Mouse (Mus musculus): Measurements from ENCODE around the gene Serpini2. TPM values are rescaled to one million over a fixed set of nuclear protein-coding genes. Genes with fewer than 3 reads are reported as not detected.
"Not testable (repeated sequence)": the region's sequence is repeated elsewhere in the genome, so short reads cannot be mapped to it uniquely, and the experiment has no call there.

The Serpini2 gene
- not detected for total RNA-seq (2021)
- polyA plus RNA-seq (2012; rRNA removed): not detected in 2 replicates
- long read RNA-seq: 0 reads

- TF ChIP-seq POLR2A (IDR thresholded peaks at IDR 0.05; ENCODE audit: insufficient read depth, low read depth, low read length) (no peak), EP300 (IDR thresholded peaks at IDR 0.05; ENCODE audit: insufficient read depth, low read depth, low read length) (no peak), CTCF (IDR thresholded peaks at IDR 0.05) (no peak)
- Histone ChIP-seq H3K4me3 (no peak within 1 kb of the TSS), H3K27ac (no peak within 1 kb of the TSS), H3K9ac (ENCODE audit: low read depth, low read length) (no peak within 1 kb of the TSS), H3K79me2 (replicated peaks; ENCODE audit: control insufficient read depth, insufficient read depth, low read length) (no peaks in the 10 kb centered on the region), H3K4me1 (ENCODE audit: control insufficient read depth, insufficient read depth, low read length) (no peaks in the 10 kb centered on the region), H3K27me3 (ENCODE audit: control insufficient read depth, insufficient read depth, low read length) (no peaks in the 10 kb centered on the region), H3K36me3 (ENCODE audit: control insufficient read depth, insufficient read depth, low read length) (no peaks in the 10 kb centered on the region)
- 77% methylated on average over 2 of the region's 2 CpGs for WGBS
- DNase-seq: no peak
- intact Hi-C loops (cut with DNase I): no loop called here
Measured at GRCm38 (mm10) chr3:75269978-75270377, at the start of gene Serpini2. Serpini2 (minus strand) TSS chr3:75270078.

- Histone ChIP-seq H3K79me2 (replicated peaks; ENCODE audit: control insufficient read depth, insufficient read depth, low read length) (no peaks in the 10 kb centered on the region), H3K9ac (ENCODE audit: low read depth, low read length) (no peak overlapping the region), H3K4me1 (ENCODE audit: control insufficient read depth, insufficient read depth, low read length) (no peaks in the 10 kb centered on the region), H3K27ac (no peak overlapping the region), H3K4me3 (no peak overlapping the region), H3K27me3 (ENCODE audit: control insufficient read depth, insufficient read depth, low read length) (no peaks in the 10 kb centered on the region), H3K36me3 (ENCODE audit: control insufficient read depth, insufficient read depth, low read length) (no peaks in the 10 kb centered on the region)
- DNase-seq: no peak
- intact Hi-C loops (cut with DNase I): no loop called here
- WGBS: 85% methylated on average over 4 of the region's 4 CpGs
- TF ChIP-seq POLR2A (IDR thresholded peaks at IDR 0.05; ENCODE audit: insufficient read depth, low read depth, low read length): no peak
- no peak for TF ChIP-seq CTCF (IDR thresholded peaks at IDR 0.05)
- no peak for TF ChIP-seq EP300 (IDR thresholded peaks at IDR 0.05; ENCODE audit: insufficient read depth, low read depth, low read length)
Measured at GRCm38 (mm10) chr3:75308861-75309260, 39.0 kb upstream of the Serpini2 start.

DNA sequence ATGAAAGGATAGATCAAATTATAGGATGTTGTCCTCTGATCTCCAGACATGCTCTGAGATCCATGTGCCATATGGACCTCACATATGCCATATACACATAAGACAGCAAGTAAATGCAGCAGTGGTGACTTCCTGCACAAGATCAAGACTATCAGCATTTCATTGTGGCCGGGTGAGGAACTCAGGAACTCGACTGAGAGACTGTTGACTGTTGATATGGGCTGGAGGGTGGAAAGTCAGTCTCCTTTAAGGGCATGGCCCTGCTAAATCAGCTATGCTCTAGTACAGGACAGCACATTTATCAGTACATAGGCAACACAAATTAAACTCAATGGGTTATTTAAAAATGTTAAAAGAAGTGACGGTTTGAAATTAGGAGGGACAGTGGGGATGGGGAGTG, 38.4 kb upstream of the Serpini2 start:
- Histone ChIP-seq H3K4me1 (ENCODE audit: control insufficient read depth, insufficient read depth, low read length) (no peaks in the 10 kb centered on the region), H3K79me2 (replicated peaks; ENCODE audit: control insufficient read depth, insufficient read depth, low read length) (no peaks in the 10 kb centered on the region), H3K4me3 (no peak overlapping the region), H3K27me3 (ENCODE audit: control insufficient read depth, insufficient read depth, low read length) (no peaks in the 10 kb centered on the region), H3K27ac (no peak overlapping the region), H3K36me3 (ENCODE audit: control insufficient read depth, insufficient read depth, low read length) (no peaks in the 10 kb centered on the region), H3K9ac (ENCODE audit: low read depth, low read length) (no peak overlapping the region)
- TF ChIP-seq POLR2A (IDR thresholded peaks at IDR 0.05; ENCODE audit: insufficient read depth, low read depth, low read length) (no peak), EP300 (IDR thresholded peaks at IDR 0.05; ENCODE audit: insufficient read depth, low read depth, low read length) (no peak), CTCF (IDR thresholded peaks at IDR 0.05) (no peak)
- intact Hi-C loops (cut with DNase I): no loop called here
- 30% methylated on average over 3 of the region's 3 CpGs for WGBS
- DNase-seq: no peak

DNA sequence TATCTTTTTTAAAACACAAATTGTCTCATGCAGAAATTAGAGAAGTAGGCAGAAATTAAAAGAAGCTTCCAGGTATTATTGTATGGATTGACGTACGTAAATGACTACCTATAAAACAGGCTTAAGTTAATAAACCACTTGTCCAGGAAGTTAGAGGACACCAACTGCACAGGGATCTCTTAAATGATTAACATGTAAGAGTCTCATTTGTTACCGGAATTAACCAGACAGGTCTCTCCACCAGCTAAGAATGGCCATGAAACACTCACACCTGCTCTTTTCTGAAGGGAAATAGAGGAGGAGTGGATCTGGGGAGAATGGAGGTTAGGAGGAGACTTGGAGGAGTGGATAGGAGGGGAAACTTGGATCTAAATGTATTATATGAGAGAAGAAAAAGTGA, 35.7 kb upstream of the Serpini2 start:
- WGBS: 87% methylated on average over 3 of the region's 3 CpGs
- no peaks in the 10 kb centered on the region for H3K4me1 ChIP-seq (ENCODE audit: control insufficient read depth, insufficient read depth, low read length)
- H3K4me3 ChIP-seq: no peak overlapping the region
- no peak overlapping the region for H3K9ac ChIP-seq (ENCODE audit: low read depth, low read length)
- intact Hi-C loops (cut with DNase I): no loop called here
- no peaks in the 10 kb centered on the region for H3K36me3 ChIP-seq (ENCODE audit: control insufficient read depth, insufficient read depth, low read length)
- H3K27ac ChIP-seq: no peak overlapping the region
- TF ChIP-seq EP300 (IDR thresholded peaks at IDR 0.05; ENCODE audit: insufficient read depth, low read depth, low read length) (no peak), CTCF (IDR thresholded peaks at IDR 0.05) (no peak), POLR2A (IDR thresholded peaks at IDR 0.05; ENCODE audit: insufficient read depth, low read depth, low read length) (no peak)
- no peak for DNase-seq
- H3K27me3 ChIP-seq (ENCODE audit: control insufficient read depth, insufficient read depth, low read length): no peaks in the 10 kb centered on the region
- no peaks in the 10 kb centered on the region for H3K79me2 ChIP-seq (replicated peaks; ENCODE audit: control insufficient read depth, insufficient read depth, low read length)

DNA sequence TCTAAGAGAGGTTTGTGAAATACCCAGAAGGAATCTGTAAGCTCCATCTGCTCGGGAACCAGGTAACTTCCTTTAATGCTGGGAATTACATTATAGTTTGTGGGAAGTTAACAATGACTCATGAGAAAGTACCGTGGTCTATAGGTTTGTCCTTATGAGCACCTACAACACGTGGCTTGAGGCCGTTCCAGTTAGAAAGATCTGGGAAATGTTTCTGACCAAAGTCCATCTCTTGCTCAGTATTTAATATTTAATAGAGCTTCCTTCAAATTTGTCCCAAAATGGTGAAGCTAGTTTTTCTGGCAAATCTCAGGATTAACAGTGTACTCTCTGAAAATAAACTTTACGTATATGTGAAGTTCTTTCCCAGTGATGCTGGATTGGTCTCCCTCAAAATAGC, 34.7 kb upstream of the Serpini2 start:
- no peaks in the 10 kb centered on the region for H3K27me3 ChIP-seq (ENCODE audit: control insufficient read depth, insufficient read depth, low read length)
- no peaks in the 10 kb centered on the region for H3K79me2 ChIP-seq (replicated peaks; ENCODE audit: control insufficient read depth, insufficient read depth, low read length)
- no peak overlapping the region for H3K9ac ChIP-seq (ENCODE audit: low read depth, low read length)
- H3K27ac ChIP-seq: no peak overlapping the region
- intact Hi-C loops (cut with DNase I): no loop called here
- no peak overlapping the region for H3K4me3 ChIP-seq
- WGBS: 91% methylated on average over 5 of the region's 5 CpGs
- no peak for DNase-seq
- TF ChIP-seq EP300 (IDR thresholded peaks at IDR 0.05; ENCODE audit: insufficient read depth, low read depth, low read length): no peak
- no peak for TF ChIP-seq CTCF (IDR thresholded peaks at IDR 0.05)
- no peak for TF ChIP-seq POLR2A (IDR thresholded peaks at IDR 0.05; ENCODE audit: insufficient read depth, low read depth, low read length)
- H3K36me3 ChIP-seq (ENCODE audit: control insufficient read depth, insufficient read depth, low read length): no peaks in the 10 kb centered on the region
- H3K4me1 ChIP-seq (ENCODE audit: control insufficient read depth, insufficient read depth, low read length): no peaks in the 10 kb centered on the region

GRCm38 (mm10) chr3:75301072-75301471, 31.2 kb upstream of the Serpini2 start:
- intact Hi-C loops (cut with DNase I): no loop called here
- TF ChIP-seq POLR2A (IDR thresholded peaks at IDR 0.05; ENCODE audit: insufficient read depth, low read depth, low read length): no peak
- peak; percentile 14; the same call in 1 of the 2 replicates for TF ChIP-seq CTCF (IDR thresholded peaks at IDR 0.05)
- TF ChIP-seq EP300 (IDR thresholded peaks at IDR 0.05; ENCODE audit: insufficient read depth, low read depth, low read length): no peak
- Histone ChIP-seq H3K9ac (ENCODE audit: low read depth, low read length) (no peak overlapping the region), H3K27me3 (ENCODE audit: control insufficient read depth, insufficient read depth, low read length) (no peaks in the 10 kb centered on the region), H3K4me1 (ENCODE audit: control insufficient read depth, insufficient read depth, low read length) (no peaks in the 10 kb centered on the region; the same call in 1 of the 2 replicates), H3K79me2 (replicated peaks; ENCODE audit: control insufficient read depth, insufficient read depth, low read length) (no peaks in the 10 kb centered on the region), H3K27ac (no peak overlapping the region), H3K36me3 (ENCODE audit: control insufficient read depth, insufficient read depth, low read length) (no peaks in the 10 kb centered on the region), H3K4me3 (no peak overlapping the region)
- 94% methylated on average over 2 of the region's 2 CpGs for WGBS
- DNase-seq: no peak

- intact Hi-C loops (cut with DNase I); DNase-seq; H3K36me3 ChIP-seq (ENCODE audit: control insufficient read depth, insufficient read depth, low read length); H3K27me3 ChIP-seq (ENCODE audit: control insufficient read depth, insufficient read depth, low read length); H3K79me2 ChIP-seq (replicated peaks; ENCODE audit: control insufficient read depth, insufficient read depth, low read length); H3K27ac ChIP-seq; H3K4me3 ChIP-seq; H3K4me1 ChIP-seq (ENCODE audit: control insufficient read depth, insufficient read depth, low read length); H3K9ac ChIP-seq (ENCODE audit: low read depth, low read length): not testable (repeated sequence)
- 80% methylated on average over 1 of the region's 1 CpGs for whole genome bisulfite sequencing
Measured at GRCm38 (mm10) chr3:75299464-75299863, 29.6 kb upstream of the Serpini2 start.

Data from heart, adult 2 months (tissue).